Mouse (Mus musculus) gastrocnemius, postnatal 14 days (tissue): Measurements from ENCODE around the gene Gm43064. TPM values are rescaled to one million over a fixed set of nuclear protein-coding genes. Genes with fewer than 3 reads are reported as not detected.
A peak's percentile ranks its signal among the peaks of the same experiment; 100 is the strongest.
"Not testable (repeated sequence)": the region's sequence is repeated elsewhere in the genome, so short reads cannot be mapped to it uniquely, and the experiment has no call there.

Experiments used
- DNase-seq: peaks from one replicate; pipeline ENCODE4 v3.0.0; 2021; ENCODE audit warnings: mixed read lengths
- intact Hi-C: fragments of 180-260 bp; cut with DNase I; formaldehyde crosslinking; loops from one replicate; pipeline ENCODE4 v1.15.1; 2025; ENCODE audit warnings: low total_unique reads
- total RNA-seq, 2 experiments: library from RNA; stranded (reverse); gene quantifications; 2 replicates each; pipeline ENCODE4 v1.2.3; 2021

Gm43064 gene
- total RNA-seq, 2 experiments from 2014 or later: 0.11 TPM; not detected in 1

GRCm38 (mm10) chr3:103792566-103792965 is 16.8 kb upstream of the Gm43064 start:
- intact Hi-C loops: no loop called here
- DNase-seq: no peak

GRCm38 (mm10) chr3:103796389-103796788 is 13.0 kb upstream of the Gm43064 start:
- intact Hi-C loops: no loop called here
- no peak for DNase-seq

- intact Hi-C loops: no loop called here
- DNase-seq: no peak
These were observed 9.9 kb upstream of the Gm43064 start for GRCm38 (mm10) chr3:103799507-103799906.

- intact Hi-C loops: no loop called here
- peak; percentile 76 for DNase-seq
These were observed 7.5 kb upstream of the Gm43064 start for GRCm38 (mm10) chr3:103801631-103802531.

GRCm38 (mm10) chr3:103802861-103803260 is 6.5 kb upstream of the Gm43064 start:
- no peak for DNase-seq
- intact Hi-C loops: no loop called here

- intact Hi-C loops: no loop called here
- DNase-seq: no peak
These were observed 3.7 kb upstream of the Gm43064 start for GRCm38 (mm10) chr3:103805671-103806070.

- no peak for DNase-seq
- intact Hi-C loops: loop anchor here (5.0 kb wide), 1 partner anchor 62 kb away; no protein-coding TSS in a partner anchor
These were observed 402 bp downstream of the Gm43064 start for GRCm38 (mm10) chr3:103809799-103810150.

- intact Hi-C loops: loop anchor here (5.0 kb wide), 1 partner anchor 64 kb away; no protein-coding TSS in a partner anchor
These were observed 1.6 kb downstream of the Gm43064 start for GRCm38 (mm10) chr3:103810967-103811366.

GRCm38 (mm10) chr3:103827548-103827947 is 18.2 kb downstream of the Gm43064 start:
- no peak for DNase-seq
- intact Hi-C loops: no loop called here

More at GRCm38 (mm10) chr3:103810967-103811366, 1.6 kb downstream of the Gm43064 start:
- DNase-seq: no peak

GRCm38 (mm10) chr3:103829036-103829435 is 19.7 kb downstream of the Gm43064 start:
- DNase-seq: no peak
- intact Hi-C loops: no loop called here

- DNase-seq, intact Hi-C loops: not testable (repeated sequence)
These were observed 21.3 kb downstream of the Gm43064 start for GRCm38 (mm10) chr3:103830681-103831080.

- intact Hi-C loops: no loop called here
- no peak for DNase-seq
These were observed 21.8 kb downstream of the Gm43064 start for GRCm38 (mm10) chr3:103831146-103831545.

- no peak for DNase-seq
- intact Hi-C loops: no loop called here
These were observed 23.1 kb downstream of the Gm43064 start, which contains the start of gene Bcl2l15 for GRCm38 (mm10) chr3:103832426-103832825. Gene Bcl2l15 (plus strand): TSS chr3:103832601.

- DNase-seq: no peak
- intact Hi-C loops: no loop called here
These were observed 24.6 kb downstream of the Gm43064 start for GRCm38 (mm10) chr3:103834001-103834400.

- intact Hi-C loops: no loop called here
- DNase-seq: no peak
These were observed 26.0 kb downstream of the Gm43064 start for GRCm38 (mm10) chr3:103835272-103835950.

- intact Hi-C loops: no loop called here
These were observed 26.6 kb downstream of the Gm43064 start for GRCm38 (mm10) chr3:103835951-103836310.

GRCm38 (mm10) chr3:103836453-103836852 is 27.1 kb downstream of the Gm43064 start:
- DNase-seq: no peak
- intact Hi-C loops: no loop called here

More at GRCm38 (mm10) chr3:103835951-103836310, 26.6 kb downstream of the Gm43064 start:
- DNase-seq: no peak

GRCm38 (mm10) chr3:103839711-103840110 is 30.3 kb downstream of the Gm43064 start:
- intact Hi-C loops: no loop called here
- DNase-seq: no peak

GRCm38 (mm10) chr3:103840195-103840594 is 30.8 kb downstream of the Gm43064 start:
- DNase-seq, intact Hi-C loops: not testable (repeated sequence)

GRCm38 (mm10) chr3:103840946-103841345 is 31.6 kb downstream of the Gm43064 start:
- DNase-seq, intact Hi-C loops: not testable (repeated sequence)
